Mouse (Mus musculus): ENCODE measurements at regions not wholly inside any gene's neighbourhood (a gene's known extent, or its start where the extent isn't known, plus 50 kb on each side); places are given as distances from the start of the nearest gene placed in this dataset.

GRCm38 (mm10) chr4:64538009-64538408 is 491.2 kb upstream of the Tnc start:
- Histone ChIP-seq H3K4me2 (ENCODE audit: low read length) (no peak overlapping the region), H3K9ac (ENCODE audit: low read depth, low read length) (no peak overlapping the region), H3K4me1 (replicated peaks; ENCODE audit: insufficient read depth, low read length) (no peaks in the 10 kb centered on the region), H3K4me3 (replicated peaks; ENCODE audit: low read depth, low read length) (no peak overlapping the region), H3K27me3 (ENCODE audit: insufficient read depth, low read length) (no peaks in the 10 kb centered on the region), H3K27ac (no peak overlapping the region), H3K36me3 (ENCODE audit: insufficient read depth, low read length) (no peaks in the 10 kb centered on the region), H3K9me3 (replicated peaks; ENCODE audit: low read length) (no peaks in the 10 kb centered on the region)
- no peak for TF ChIP-seq CTCF (IDR thresholded peaks at IDR 0.05; ENCODE audit: low read depth)
- DNase-seq (ENCODE audit: low spot score): peak; percentile 90
- 38% methylated on average over 4 of the region's 4 CpGs for WGBS
- no peak; the same call in 1 of the 2 replicates for ATAC-seq (replicated peaks; ENCODE audit: low FRiP score, low read depth)

GRCm38 (mm10) chr4:64544576-64545185 is 497.9 kb upstream of the Tnc start:
- 71% methylated on average over 4 of the region's 4 CpGs for WGBS
- H3K9me3 ChIP-seq (replicated peaks; ENCODE audit: low read length): no peaks in the 10 kb centered on the region

GRCm38 (mm10) chr4:64546386-64546785 is 499.6 kb upstream of the Tnc start:
- no peaks in the 10 kb centered on the region for H3K36me3 ChIP-seq (ENCODE audit: insufficient read depth, low read length)
- 61% methylated on average over 4 of the region's 4 CpGs for WGBS
- DNase-seq (ENCODE audit: low spot score) (no peak), ATAC-seq (replicated peaks; ENCODE audit: low FRiP score, low read depth) (no peak)
- H3K27me3 ChIP-seq (ENCODE audit: insufficient read depth, low read length): no peaks in the 10 kb centered on the region
- no peaks in the 10 kb centered on the region for H3K9me3 ChIP-seq (replicated peaks; ENCODE audit: low read length)
- H3K9ac ChIP-seq (ENCODE audit: low read depth, low read length): no peak overlapping the region
- no peak for TF ChIP-seq CTCF (IDR thresholded peaks at IDR 0.05; ENCODE audit: low read depth)
- no peak overlapping the region for H3K4me2 ChIP-seq (ENCODE audit: low read length)
- no peaks in the 10 kb centered on the region for H3K4me1 ChIP-seq (replicated peaks; ENCODE audit: insufficient read depth, low read length)
- H3K4me3 ChIP-seq (replicated peaks; ENCODE audit: low read depth, low read length): no peak overlapping the region
- H3K27ac ChIP-seq: no peak overlapping the region

More at GRCm38 (mm10) chr4:64544576-64545185, 497.9 kb upstream of the Tnc start:
- Histone ChIP-seq H3K27me3 (ENCODE audit: insufficient read depth, low read length) (no peaks in the 10 kb centered on the region), H3K4me2 (ENCODE audit: low read length) (no peak overlapping the region), H3K4me1 (replicated peaks; ENCODE audit: insufficient read depth, low read length) (no peaks in the 10 kb centered on the region), H3K27ac (no peak overlapping the region), H3K9ac (ENCODE audit: low read depth, low read length) (no peak overlapping the region), H3K36me3 (ENCODE audit: insufficient read depth, low read length) (no peaks in the 10 kb centered on the region), H3K4me3 (replicated peaks; ENCODE audit: low read depth, low read length) (no peak overlapping the region)
- no peak for ATAC-seq (replicated peaks; ENCODE audit: low FRiP score, low read depth)
- no peak for DNase-seq (ENCODE audit: low spot score)
- no peak for TF ChIP-seq CTCF (IDR thresholded peaks at IDR 0.05; ENCODE audit: low read depth)

- H3K27ac ChIP-seq: no peak overlapping the region
- no peaks in the 10 kb centered on the region for H3K4me1 ChIP-seq (replicated peaks; ENCODE audit: insufficient read depth, low read length)
Measured at GRCm38 (mm10) chr4:64562511-64562910, 515.7 kb upstream of the Tnc start.

GRCm38 (mm10) chr4:64563996-64564395 is 517.2 kb upstream of the Tnc start:
- 79% methylated on average over 3 of the region's 3 CpGs for WGBS

More at GRCm38 (mm10) chr4:64562511-64562910, 515.7 kb upstream of the Tnc start:
- Histone ChIP-seq H3K36me3 (ENCODE audit: insufficient read depth, low read length) (no peaks in the 10 kb centered on the region), H3K9me3 (replicated peaks; ENCODE audit: low read length) (no peaks in the 10 kb centered on the region), H3K4me2 (ENCODE audit: low read length) (no peak overlapping the region), H3K9ac (ENCODE audit: low read depth, low read length) (no peak overlapping the region), H3K4me3 (replicated peaks; ENCODE audit: low read depth, low read length) (no peak overlapping the region), H3K27me3 (ENCODE audit: insufficient read depth, low read length) (no peaks in the 10 kb centered on the region)
- WGBS: 91% methylated on average over 1 of the region's 1 CpGs
- TF ChIP-seq CTCF (IDR thresholded peaks at IDR 0.05; ENCODE audit: low read depth): no peak
- ATAC-seq (replicated peaks; ENCODE audit: low FRiP score, low read depth): no peak
- DNase-seq (ENCODE audit: low spot score): no peak

GRCm38 (mm10) chr4:64570666-64571065 is 523.9 kb upstream of the Tnc start:
- DNase-seq (ENCODE audit: low spot score): no peak
- 46% methylated on average over 1 of the region's 1 CpGs for WGBS

More at GRCm38 (mm10) chr4:64563996-64564395, 517.2 kb upstream of the Tnc start:
- H3K27ac ChIP-seq: no peak overlapping the region
- ATAC-seq (replicated peaks; ENCODE audit: low FRiP score, low read depth) (no peak), DNase-seq (ENCODE audit: low spot score) (no peak)
- H3K36me3 ChIP-seq (ENCODE audit: insufficient read depth, low read length): no peaks in the 10 kb centered on the region
- H3K4me3 ChIP-seq (replicated peaks; ENCODE audit: low read depth, low read length): no peak overlapping the region
- no peak for TF ChIP-seq CTCF (IDR thresholded peaks at IDR 0.05; ENCODE audit: low read depth)
- H3K27me3 ChIP-seq (ENCODE audit: insufficient read depth, low read length): no peaks in the 10 kb centered on the region
- no peak overlapping the region for H3K4me2 ChIP-seq (ENCODE audit: low read length)
- no peak overlapping the region for H3K9ac ChIP-seq (ENCODE audit: low read depth, low read length)
- no peaks in the 10 kb centered on the region for H3K4me1 ChIP-seq (replicated peaks; ENCODE audit: insufficient read depth, low read length)
- no peaks in the 10 kb centered on the region for H3K9me3 ChIP-seq (replicated peaks; ENCODE audit: low read length)

GRCm38 (mm10) chr4:64575901-64576300 is 529.1 kb upstream of the Tnc start:
- Histone ChIP-seq H3K9me3 (replicated peaks; ENCODE audit: low read length) (no peaks in the 10 kb centered on the region), H3K4me2 (ENCODE audit: low read length) (no peak overlapping the region), H3K9ac (ENCODE audit: low read depth, low read length) (no peak overlapping the region), H3K4me1 (replicated peaks; ENCODE audit: insufficient read depth, low read length) (no peaks in the 10 kb centered on the region), H3K4me3 (replicated peaks; ENCODE audit: low read depth, low read length) (no peak overlapping the region), H3K36me3 (ENCODE audit: insufficient read depth, low read length) (no peaks in the 10 kb centered on the region), H3K27ac (no peak overlapping the region), H3K27me3 (ENCODE audit: insufficient read depth, low read length) (no peaks in the 10 kb centered on the region)
- ATAC-seq (replicated peaks; ENCODE audit: low FRiP score, low read depth) (no peak), DNase-seq (ENCODE audit: low spot score) (no peak)
- 46% methylated on average over 1 of the region's 1 CpGs for WGBS
- TF ChIP-seq CTCF (IDR thresholded peaks at IDR 0.05; ENCODE audit: low read depth): no peak

More at GRCm38 (mm10) chr4:64570666-64571065, 523.9 kb upstream of the Tnc start:
- no peak for ATAC-seq (replicated peaks; ENCODE audit: low FRiP score, low read depth)
- Histone ChIP-seq H3K27ac (no peak overlapping the region), H3K27me3 (ENCODE audit: insufficient read depth, low read length) (no peaks in the 10 kb centered on the region), H3K9ac (ENCODE audit: low read depth, low read length) (no peak overlapping the region), H3K36me3 (ENCODE audit: insufficient read depth, low read length) (no peaks in the 10 kb centered on the region), H3K9me3 (replicated peaks; ENCODE audit: low read length) (no peaks in the 10 kb centered on the region), H3K4me2 (ENCODE audit: low read length) (no peak overlapping the region), H3K4me3 (replicated peaks; ENCODE audit: low read depth, low read length) (no peak overlapping the region), H3K4me1 (replicated peaks; ENCODE audit: insufficient read depth, low read length) (no peaks in the 10 kb centered on the region)
- TF ChIP-seq CTCF (IDR thresholded peaks at IDR 0.05; ENCODE audit: low read depth): no peak

Data from kidney, postnatal 0 days (tissue).